Mouse (Mus musculus): ENCODE measurements around the gene Lmf1. TPM values are rescaled to one million over a fixed set of nuclear protein-coding genes. Genes with fewer than 3 reads are reported as not detected.

The Lmf1 gene
- total RNA-seq, 2 experiments from 2014 or later = 26.2 to 27.2 TPM

GRCm38 (mm10) chr17:25597537-25597936 is 18.7 kb downstream of the Lmf1 start:
- peak in 1 of 2 experiments; percentile 39 for DNase-seq (ENCODE audit: low spot score in 2 of 2)

- no peak for DNase-seq (ENCODE audit: low spot score in 2 of 2)
These were observed 23.5 kb downstream of the Lmf1 start for GRCm38 (mm10) chr17:25602366-25602765.

- no peak for DNase-seq (ENCODE audit: low spot score in 2 of 2)
These were observed 25.3 kb downstream of the Lmf1 start for GRCm38 (mm10) chr17:25604234-25604633.

- peak in 1 of 2 experiments; percentile 35 for DNase-seq (ENCODE audit: low spot score in 2 of 2)
These were observed 29.4 kb downstream of the Lmf1 start for GRCm38 (mm10) chr17:25608137-25608785.

- DNase-seq (ENCODE audit: low spot score in 2 of 2) = no peak
These were observed 30.1 kb downstream of the Lmf1 start for GRCm38 (mm10) chr17:25608821-25609505.

- no peak for DNase-seq (ENCODE audit: low spot score in 2 of 2)
These were observed 30.6 kb downstream of the Lmf1 start for GRCm38 (mm10) chr17:25609506-25609828.

GRCm38 (mm10) chr17:25610151-25610550 is 31.3 kb downstream of the Lmf1 start:
- peak; percentile 55 to 57 for DNase-seq (ENCODE audit: low spot score in 2 of 2)

- no peak for DNase-seq (ENCODE audit: low spot score in 2 of 2)
These were observed 33.7 kb downstream of the Lmf1 start for GRCm38 (mm10) chr17:25612537-25612936.

- no peak for DNase-seq (ENCODE audit: low spot score in 2 of 2)
These were observed 34.4 kb downstream of the Lmf1 start for GRCm38 (mm10) chr17:25613323-25613722.

- no peak for DNase-seq (ENCODE audit: low spot score in 2 of 2)
These were observed 36.0 kb downstream of the Lmf1 start for GRCm38 (mm10) chr17:25614723-25615510.

- DNase-seq (ENCODE audit: low spot score in 2 of 2) = peak; percentile 60 to 76
These were observed 39.7 kb downstream of the Lmf1 start for GRCm38 (mm10) chr17:25618508-25619056.

GRCm38 (mm10) chr17:25623441-25623840 is 44.6 kb downstream of the Lmf1 start:
- DNase-seq (ENCODE audit: low spot score in 2 of 2) = no peak

GRCm38 (mm10) chr17:25623935-25624334 is 45.0 kb downstream of the Lmf1 start:
- peak; percentile 31 to 45 for DNase-seq (ENCODE audit: low spot score in 2 of 2)

- DNase-seq (ENCODE audit: low spot score in 2 of 2) = peak in 1 of 2 experiments; percentile 34
These were observed 45.7 kb downstream of the Lmf1 start for GRCm38 (mm10) chr17:25624446-25625119.

GRCm38 (mm10) chr17:25625282-25625681 is 46.4 kb downstream of the Lmf1 start:
- DNase-seq (ENCODE audit: low spot score in 2 of 2) = peak; percentile 49 to 59

GRCm38 (mm10) chr17:25626196-25627043 is 47.5 kb downstream of the Lmf1 start:
- DNase-seq (ENCODE audit: low spot score in 2 of 2) = no peak

GRCm38 (mm10) chr17:25630313-25630712 is 51.4 kb downstream of the Lmf1 start:
- DNase-seq (ENCODE audit: low spot score in 2 of 2) = no peak

- DNase-seq (ENCODE audit: low spot score in 2 of 2) = no peak
These were observed 55.2 kb downstream of the Lmf1 start for GRCm38 (mm10) chr17:25634070-25634469.

- no peak for DNase-seq (ENCODE audit: low spot score in 2 of 2)
These were observed 56.5 kb downstream of the Lmf1 start for GRCm38 (mm10) chr17:25635387-25635786.

GRCm38 (mm10) chr17:25635806-25636205 is 56.9 kb downstream of the Lmf1 start:
- DNase-seq (ENCODE audit: low spot score in 2 of 2) = no peak
